Mouse (Mus musculus) kidney, postnatal 0 days (tissue): ENCODE results near the gene Gak. TPM values are rescaled to one million over a fixed set of nuclear protein-coding genes. Genes with fewer than 3 reads are reported as not detected.
A peak's percentile ranks its signal among the peaks of the same experiment; 100 is the strongest.

ENCODE experiments used
- ATAC-seq: fragments of 200-750 bp; cut with Nextera tagmentation; replicated peaks from 2 replicates; pipeline ENCODE4 v1.8.0; 2017; ENCODE audit warnings: low read depth, moderate number of reproducible peaks, moderate TSS enrichment, moderate library complexity; ENCODE audit not compliant: low FRiP score
- DNase-seq: peaks from one replicate; pipeline ENCODE4 v3.0.0-alpha.2; 2016; ENCODE audit warnings: low spot score
- H3K27ac ChIP-seq: fragments of 300-500 bp; sonication (generic); 2 replicates; pipeline ENCODE4 v1.5.1; 2014; ENCODE audit warnings: mild to moderate bottlenecking
- H3K27me3 ChIP-seq: fragments of 300-500 bp; sonication (generic); 2 replicates; pipeline ENCODE4 v1.6.1; 2014; ENCODE audit warnings: low read length, mixed read lengths; ENCODE audit not compliant: insufficient read depth
- H3K36me3 ChIP-seq: fragments of 300-500 bp; sonication (generic); 2 replicates; pipeline ENCODE4 v1.6.1; 2014; ENCODE audit warnings: low read length, mixed read lengths; ENCODE audit not compliant: insufficient read depth
- H3K4me1 ChIP-seq: fragments of 300-500 bp; sonication (generic); replicated peaks from 2 replicates; pipeline ENCODE4 v1.6.1; 2014; ENCODE audit warnings: antibody characterized with exemption, low read length, mixed read lengths; ENCODE audit not compliant: insufficient read depth
- H3K4me2 ChIP-seq: fragments of 300-500 bp; sonication (generic); 2 replicates; pipeline ENCODE4 v1.6.1; 2014; ENCODE audit warnings: mild to moderate bottlenecking, low read length, moderate library complexity, mixed read lengths
- H3K4me3 ChIP-seq: fragments of 300-500 bp; sonication (generic); replicated peaks from 2 replicates; pipeline ENCODE4 v1.5.1; 2014; ENCODE audit warnings: low read depth, low read length
- H3K9ac ChIP-seq: fragments of 300-500 bp; sonication (generic); 2 replicates; pipeline ENCODE4 v1.6.1; 2014; ENCODE audit warnings: low read depth, low read length
- H3K9me3 ChIP-seq: fragments of 300-500 bp; sonication (generic); replicated peaks from 2 replicates; pipeline ENCODE4 v1.6.1; 2016; ENCODE audit warnings: low read length, inconsistent platforms, mixed read lengths
- CTCF ChIP-seq: IDR thresholded peaks from 2 replicates; pipeline ENCODE4 v1.5.1; 2016; ENCODE audit warnings: antibody characterized with exemption, low read depth, mild to moderate bottlenecking, moderate library complexity
- WGBS: fragments of 180-500 bp; shearing (Covaris S2); extraction: QIAGEN DNeasy Blood & Tissue Kit; methylation state at CpG from one replicate; pipeline ENCODE4 v1.1.7; 2014; 5-methylcytosine and 5-hydroxymethylcytosine counted together
- polyA plus RNA-seq: library from polyadenylated mRNA; unstranded; fragments of >200 nt; fragmentation: Nextera tagmentation; extraction: Ambion mirVana; gene quantifications from 2 replicates; pipeline ENCODE4 v1.2.1, GENCODE M21; 2015

Gene Gak
- polyA plus RNA-seq, 1 experiment from 2014 or later: 43.1 TPM

- Histone ChIP-seq H3K4me1 (peaks cover 11% of the 10 kb centered on the region), H3K4me2 (no peak overlapping the region), H3K9ac (no peak overlapping the region), H3K27ac (no peak overlapping the region), H3K4me3 (no peak overlapping the region), H3K27me3 (no peaks in the 10 kb centered on the region), H3K9me3 (no peaks in the 10 kb centered on the region), H3K36me3 (0 out of 2 replicates have a peak, but pooled peaks cover 8% of the 10 kb centered on the region)
- WGBS: 66% methylated on average over 2 of the region's 2 CpGs
- no peak for ATAC-seq
- no peak for TF ChIP-seq CTCF
- DNase-seq: no peak
These were observed 37.8 kb upstream of the Gak start for GRCm38 (mm10) chr5:108667370-108667769.

- DNase-seq: no peak
- no peak for TF ChIP-seq CTCF
- 44% methylated on average over 3 of the region's 3 CpGs for WGBS
These were observed 35.5 kb upstream of the Gak start for GRCm38 (mm10) chr5:108665066-108665465.

GRCm38 (mm10) chr5:108662772-108663171 lies 33.2 kb upstream of the Gak start:
- H3K9ac ChIP-seq: no peak overlapping the region
- H3K27ac ChIP-seq: no peak overlapping the region
- no peak for TF ChIP-seq CTCF
- ATAC-seq: no peak
- no peak for DNase-seq
- H3K36me3 ChIP-seq: 0 out of 2 replicates have a peak, but pooled peaks cover under 1% of the 10 kb centered on the region
- peaks cover 4% of the 10 kb centered on the region for H3K4me1 ChIP-seq
- no peak overlapping the region for H3K4me2 ChIP-seq
- H3K4me3 ChIP-seq: no peak overlapping the region
- no peaks in the 10 kb centered on the region for H3K27me3 ChIP-seq
- WGBS: 82% methylated on average over 4 of the region's 4 CpGs
- no peaks in the 10 kb centered on the region for H3K9me3 ChIP-seq

More at GRCm38 (mm10) chr5:108665066-108665465, 35.5 kb upstream of the Gak start:
- Histone ChIP-seq H3K4me1 (peaks cover 8% of the 10 kb centered on the region), H3K9me3 (no peaks in the 10 kb centered on the region), H3K27me3 (no peaks in the 10 kb centered on the region), H3K36me3 (no peaks in the 10 kb centered on the region), H3K4me3 (no peak overlapping the region), H3K4me2 (no peak overlapping the region), H3K9ac (no peak overlapping the region), H3K27ac (no peak overlapping the region)
- ATAC-seq: no peak

- Histone ChIP-seq H3K9ac (peak overlapping the region; percentile 91), H3K4me3 (peak overlapping the region; percentile 81), H3K27me3 (no peaks in the 10 kb centered on the region), H3K9me3 (no peaks in the 10 kb centered on the region), H3K4me2 (peak overlapping the region; percentile 97), H3K27ac (peak overlapping the region; percentile 66; the same call in 1 of the 2 replicates), H3K4me1 (peaks cover 4% of the 10 kb centered on the region), H3K36me3 (peaks cover 12% of the 10 kb centered on the region)
- TF ChIP-seq CTCF: no peak
- 12% methylated on average over 36 of the region's 36 CpGs for WGBS
- ATAC-seq: peak; percentile 99
- peak; percentile 96 for DNase-seq
These were observed 31.2 kb upstream of the Gak start for GRCm38 (mm10) chr5:108660632-108661268.

- WGBS: 10% methylated on average over 24 of the region's 24 CpGs
- peak; percentile 69 for ATAC-seq
These were observed 30.4 kb upstream of the Gak start, which contains the start of gene Idua for GRCm38 (mm10) chr5:108659698-108660631. Gene Idua, plus strand, starts transcription at chr5:108660331.

GRCm38 (mm10) chr5:108658611-108659010 lies 29.1 kb upstream of the Gak start:
- no peak for TF ChIP-seq CTCF
- ATAC-seq: no peak
- WGBS: 96% methylated on average over 1 of the region's 1 CpGs

More at GRCm38 (mm10) chr5:108659698-108660631, 30.4 kb upstream of the Gak start, which contains the start of gene Idua:
- H3K36me3 ChIP-seq: peaks cover 19% of the 10 kb centered on the region
- no peaks in the 10 kb centered on the region for H3K9me3 ChIP-seq
- peaks cover 4% of the 10 kb centered on the region for H3K4me1 ChIP-seq
- TF ChIP-seq CTCF: no peak
- no peaks in the 10 kb centered on the region for H3K27me3 ChIP-seq
- H3K9ac ChIP-seq: peak within 1 kb of the TSS; percentile 91
- DNase-seq: peak; percentile 19
- peak within 1 kb of the TSS; percentile 81 for H3K4me3 ChIP-seq
- peak within 1 kb of the TSS; percentile 66; the same call in 1 of the 2 replicates for H3K27ac ChIP-seq
- H3K4me2 ChIP-seq: peak within 1 kb of the TSS; percentile 97

More at GRCm38 (mm10) chr5:108658611-108659010, 29.1 kb upstream of the Gak start:
- peaks cover 4% of the 10 kb centered on the region for H3K4me1 ChIP-seq
- H3K4me3 ChIP-seq: no peak overlapping the region
- no peaks in the 10 kb centered on the region for H3K27me3 ChIP-seq
- peaks cover 31% of the 10 kb centered on the region for H3K36me3 ChIP-seq
- H3K9ac ChIP-seq: no peak overlapping the region
- DNase-seq: no peak
- no peak overlapping the region for H3K27ac ChIP-seq
- H3K4me2 ChIP-seq: no peak overlapping the region
- H3K9me3 ChIP-seq: no peaks in the 10 kb centered on the region
